Mouse (Mus musculus) right cerebral cortex, postnatal 14 days (tissue): ENCODE measurements at regions not wholly inside any gene's neighbourhood (a gene's known extent, or its start where the extent isn't known, plus 50 kb on each side); places are given as distances from the start of the nearest gene placed in this dataset.

Source experiments
- DNase-seq: peaks from one replicate; pipeline ENCODE4 v3.0.0; 2022

- DNase-seq, result no peak
These were observed 124.7 kb downstream of the Erv3 start for GRCm38 (mm10) chr2:131734740-131735378.

- no peak for DNase-seq
These were observed 133.0 kb downstream of the Erv3 start for GRCm38 (mm10) chr2:131726533-131726932.

- DNase-seq, result no peak
These were observed 137.7 kb downstream of the Erv3 start for GRCm38 (mm10) chr2:131721631-131722545.

DNA sequence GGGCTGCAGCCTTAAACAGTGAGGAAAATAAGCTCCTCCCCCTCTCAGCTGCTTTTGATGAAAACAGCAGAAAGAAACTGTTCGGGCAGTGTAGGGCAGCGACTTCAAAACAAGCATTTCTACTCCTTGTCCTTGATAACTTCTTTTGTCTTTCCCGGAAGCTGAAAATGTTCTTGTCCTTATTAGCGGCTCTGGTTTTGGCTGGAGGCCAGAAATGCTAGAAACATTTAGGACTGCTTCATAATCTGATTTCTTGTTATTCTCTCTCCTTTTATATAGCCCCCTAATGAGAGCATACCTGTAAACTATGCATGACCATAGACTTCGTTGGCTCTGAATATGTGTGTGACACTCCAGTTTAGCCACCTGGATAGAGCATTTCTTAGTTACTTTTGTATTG lies 142.0 kb downstream of the Erv3 start:
- no peak for DNase-seq

DNA sequence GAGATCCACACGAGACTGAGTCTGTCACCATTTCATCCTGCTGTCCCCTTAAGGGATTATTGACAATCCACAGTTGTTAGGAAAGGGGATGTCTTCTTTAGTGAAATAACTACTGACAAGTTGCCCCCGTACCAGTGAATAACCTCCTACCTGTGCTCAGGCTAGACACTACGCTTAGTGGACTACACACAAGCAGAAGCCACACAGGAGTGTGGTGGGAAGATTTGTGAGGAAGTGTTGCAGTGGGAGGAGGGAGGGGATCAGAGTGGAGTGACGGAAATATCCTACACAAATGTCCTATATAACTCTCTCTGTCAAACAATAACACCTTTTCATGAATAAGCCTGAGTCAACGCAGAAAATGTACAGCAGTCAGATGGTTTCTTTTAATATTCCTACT lies 142.7 kb downstream of the Erv3 start:
- DNase-seq, result no peak

- no peak for DNase-seq
These were observed 144.2 kb downstream of the Erv3 start for GRCm38 (mm10) chr2:131715381-131715780.

DNA sequence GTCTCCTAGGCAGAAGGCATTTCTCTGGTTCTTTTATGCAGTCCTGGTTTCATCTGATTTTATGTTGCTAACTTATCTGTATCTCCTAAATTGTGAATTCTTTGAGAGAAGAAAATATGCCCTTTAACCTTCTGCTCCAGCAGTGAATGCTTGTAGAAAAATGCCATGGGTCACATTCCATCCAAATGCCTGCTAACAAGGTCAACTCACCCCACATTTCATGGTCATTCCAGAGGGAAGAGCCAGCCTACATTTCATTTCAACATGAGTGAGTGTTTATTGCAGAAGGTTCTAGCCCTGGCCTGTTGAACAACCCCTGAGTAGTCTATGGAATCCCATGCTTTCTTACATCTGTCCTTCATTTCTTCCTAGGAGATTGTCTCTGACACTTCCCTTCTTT lies 147.7 kb downstream of the Erv3 start:
- no peak for DNase-seq

GRCm38 (mm10) chr2:131706565-131706964 lies 144.5 kb upstream of the Adra1d start:
- DNase-seq, result no peak

DNA sequence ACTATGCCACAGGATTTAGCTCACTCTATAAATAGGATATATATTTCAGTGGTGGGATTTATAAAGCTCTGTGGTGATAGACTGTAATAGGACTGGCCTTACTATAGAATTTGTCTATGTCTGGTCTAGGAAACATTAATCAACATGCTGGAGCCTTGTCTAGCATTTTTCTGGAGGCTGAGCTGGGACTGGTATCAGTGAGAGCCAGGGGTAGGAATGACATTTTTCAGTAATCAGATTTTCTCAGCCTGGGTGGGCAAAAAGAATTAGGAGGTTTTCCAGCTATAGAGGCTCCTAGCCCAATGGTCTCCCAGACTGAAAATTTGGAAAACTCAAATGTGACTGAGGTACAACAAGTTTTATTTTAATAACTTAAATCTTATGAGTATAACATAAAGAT lies 142.3 kb upstream of the Adra1d start:
- DNase-seq, result no peak

DNA sequence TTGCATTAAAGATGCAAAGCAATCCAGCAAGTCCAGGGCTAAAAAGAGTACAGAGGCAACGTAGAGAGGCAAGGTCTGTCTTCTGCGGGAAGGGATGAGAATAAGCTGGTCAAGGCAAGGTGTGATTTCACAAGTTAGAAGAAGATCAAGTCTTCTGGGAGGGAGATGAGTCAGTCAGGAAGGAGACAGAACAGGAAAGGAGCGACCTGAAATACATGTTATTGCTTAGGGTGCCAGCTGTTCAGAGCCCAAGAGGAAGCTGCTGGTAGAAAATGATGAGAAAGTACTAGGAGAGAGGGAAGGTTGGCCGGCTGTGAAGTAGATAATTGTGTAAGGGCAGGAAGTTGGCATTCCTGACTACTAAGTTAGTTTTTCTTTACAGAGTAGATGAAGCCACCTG lies 140.1 kb upstream of the Adra1d start:
- no peak for DNase-seq

DNA sequence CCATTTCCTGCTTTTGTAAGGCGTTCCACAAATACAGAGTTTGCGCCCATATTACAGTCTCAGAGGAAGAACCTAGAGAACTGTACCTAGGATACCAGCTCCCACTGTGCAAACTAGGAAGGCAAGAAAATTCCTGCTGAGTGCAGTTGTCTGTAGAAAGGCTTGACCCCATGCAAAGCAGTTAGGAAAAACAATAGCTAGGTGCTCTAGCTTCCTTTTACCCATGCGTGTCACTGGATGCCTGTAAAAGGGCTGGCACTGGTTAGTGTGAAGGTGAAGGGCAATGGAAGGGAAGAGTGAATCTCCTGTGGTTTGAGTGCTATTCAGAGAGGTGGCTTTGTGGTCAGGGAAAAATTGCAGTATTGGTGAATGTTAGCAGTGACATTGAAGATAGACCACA lies 137.7 kb upstream of the Adra1d start:
- DNase-seq, result no peak

- no peak for DNase-seq
These were observed 136.2 kb upstream of the Adra1d start for GRCm38 (mm10) chr2:131698008-131698965.

GRCm38 (mm10) chr2:131696307-131696706 lies 134.2 kb upstream of the Adra1d start:
- DNase-seq, result no peak

GRCm38 (mm10) chr2:131689996-131690395 lies 127.9 kb upstream of the Adra1d start:
- DNase-seq, result no peak

DNA sequence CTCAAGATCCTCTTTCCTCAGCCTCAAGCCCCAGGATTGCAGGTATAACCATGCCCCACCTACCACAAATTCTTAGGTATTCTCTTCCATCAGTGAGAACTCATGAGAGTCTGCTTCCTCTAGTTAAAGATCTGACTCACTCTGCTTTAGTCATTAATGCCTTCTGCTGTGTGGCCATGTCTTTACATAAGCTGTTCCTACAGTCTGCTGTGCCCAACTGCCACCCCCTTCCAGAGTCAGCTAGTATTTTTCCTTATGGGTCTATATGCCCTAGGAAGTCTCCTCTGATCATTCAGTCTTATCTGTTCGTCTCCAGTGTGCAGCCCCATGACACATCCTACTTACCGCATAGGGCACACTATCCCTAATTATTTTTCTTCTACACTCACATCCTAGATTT lies 126.2 kb upstream of the Adra1d start:
- no peak for DNase-seq

GRCm38 (mm10) chr2:131687449-131687848 lies 125.4 kb upstream of the Adra1d start:
- DNase-seq, result no peak

GRCm38 (mm10) chr2:131686748-131687147 lies 124.7 kb upstream of the Adra1d start:
- DNase-seq, result peak; percentile 83

- no peak for DNase-seq
These were observed 123.2 kb upstream of the Adra1d start for GRCm38 (mm10) chr2:131685326-131685725.

GRCm38 (mm10) chr2:131683734-131684133 lies 121.7 kb upstream of the Adra1d start:
- DNase-seq, result no peak

GRCm38 (mm10) chr2:131678484-131678883 lies 116.4 kb upstream of the Adra1d start:
- DNase-seq, result no peak

GRCm38 (mm10) chr2:131676736-131677135 lies 114.7 kb upstream of the Adra1d start:
- DNase-seq, result no peak

DNA sequence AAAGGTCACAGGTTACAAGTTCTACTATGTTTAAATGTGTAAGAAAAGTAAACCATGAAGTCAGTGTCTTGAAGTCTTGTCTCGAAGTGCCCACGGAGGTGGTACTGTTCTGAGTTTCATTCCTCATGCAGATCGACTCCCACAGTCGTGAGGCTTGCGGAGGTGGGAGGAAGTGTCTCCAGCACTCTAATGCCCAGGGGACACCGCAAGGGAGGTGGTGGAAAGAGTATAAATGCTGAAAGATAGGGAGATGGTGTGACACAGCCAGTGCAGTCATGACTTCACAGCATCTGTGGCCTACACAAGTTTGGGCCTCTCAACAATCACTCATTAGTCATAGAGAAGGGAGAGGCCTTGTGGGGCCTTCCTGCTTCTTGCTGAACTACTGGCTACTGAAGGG lies 112.8 kb upstream of the Adra1d start:
- no peak for DNase-seq

GRCm38 (mm10) chr2:131673351-131673750 lies 111.3 kb upstream of the Adra1d start:
- DNase-seq, result no peak
